Mouse (Mus musculus) cerebellum, adult 8-10 months (tissue): ENCODE results near the gene Cfap157.
A peak's percentile ranks its signal among the peaks of the same experiment; 100 is the strongest.

Source experiments
- DNase-seq: peaks from one replicate; pipeline ENCODE4 v3.0.0; 2022

Cfap157 gene

DNA sequence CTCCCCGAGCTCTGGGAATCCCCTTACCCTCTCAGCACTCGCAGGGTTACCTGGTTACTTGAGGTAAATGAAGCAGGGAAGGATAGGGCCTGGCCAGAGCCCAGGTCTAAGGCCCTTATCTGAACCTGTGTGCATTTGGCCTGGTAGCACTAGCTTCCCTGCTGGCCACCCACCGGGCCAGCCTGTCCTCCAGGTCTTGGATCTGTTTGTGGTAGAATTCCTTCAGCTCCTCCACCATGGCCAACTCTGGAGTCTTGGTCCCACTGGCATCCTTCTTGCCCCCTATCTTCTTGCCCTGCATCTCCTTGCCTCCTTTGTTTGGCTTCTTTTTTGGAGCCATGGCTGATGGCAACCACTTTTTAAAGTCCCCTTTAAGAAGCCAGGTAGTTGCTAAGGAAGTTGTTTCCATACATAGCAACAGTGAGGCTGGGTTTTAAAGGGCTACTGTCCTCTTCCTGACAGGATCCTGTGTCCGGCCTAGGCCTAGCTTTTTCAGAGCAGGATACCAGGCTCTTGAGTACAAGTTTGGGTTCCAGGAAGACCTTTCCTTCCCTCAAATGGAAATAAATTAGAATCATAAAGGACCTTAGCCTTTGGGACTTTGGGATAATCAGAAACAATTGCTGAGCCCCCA, at the start of gene Cfap157:
Cfap157 (minus strand) TSS at position 381 of the 634 bp plus-strand sequence.
- no peak for DNase-seq

DNA sequence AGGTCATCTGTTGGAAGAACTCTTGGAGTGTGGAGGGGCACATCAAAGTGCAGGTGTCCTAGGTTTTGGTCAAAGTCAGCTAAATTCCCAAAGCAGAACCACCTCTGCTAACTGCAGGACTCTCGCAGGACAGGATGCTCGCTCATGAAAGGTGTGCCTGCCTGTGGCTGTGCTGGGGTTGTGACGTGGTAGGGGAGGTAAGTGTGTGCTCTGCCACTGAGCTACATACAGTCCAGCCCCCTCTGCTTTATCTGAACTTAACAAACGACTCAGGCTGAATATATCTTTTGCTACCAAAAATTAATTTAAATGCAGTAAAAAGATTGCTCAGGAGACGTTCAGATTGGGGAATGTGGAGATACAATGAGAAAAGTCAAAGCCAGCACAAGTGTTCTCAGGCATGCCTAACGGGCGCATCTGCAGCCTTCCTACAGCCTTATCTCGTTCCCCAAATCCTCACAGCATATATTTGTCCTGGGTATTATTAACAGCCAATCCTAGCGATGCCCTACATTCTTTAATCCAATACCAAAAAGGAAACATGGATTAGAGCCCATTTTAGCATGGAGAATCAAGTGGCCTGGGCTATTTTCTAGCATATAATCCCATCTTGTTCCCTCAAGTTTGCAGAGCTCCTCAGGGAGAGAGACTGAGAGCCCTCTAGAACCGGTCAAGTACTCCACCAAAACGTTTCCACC, 44.9 kb upstream of the Cfap157 start:
- no peak for DNase-seq

DNA sequence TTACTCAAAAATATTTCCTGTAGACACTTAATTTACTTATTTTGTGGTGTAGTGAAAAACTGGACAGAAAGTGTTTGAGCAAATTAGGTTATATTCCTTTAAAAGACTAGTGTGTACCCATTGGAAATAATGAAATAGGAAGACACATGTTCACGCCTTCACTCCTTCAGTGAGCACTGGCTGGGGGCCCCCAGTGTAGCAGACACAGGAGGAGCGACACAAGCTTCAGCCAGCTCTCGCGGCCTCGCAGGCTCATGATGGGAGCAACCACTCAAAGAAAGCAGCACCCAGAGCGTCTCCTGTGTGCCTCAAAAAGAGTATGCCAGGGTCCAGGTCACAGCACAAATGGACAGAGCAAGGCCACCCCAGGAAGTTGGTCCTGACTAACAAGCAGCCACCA, 41.6 kb upstream of the Cfap157 start:
- no peak for DNase-seq

DNA sequence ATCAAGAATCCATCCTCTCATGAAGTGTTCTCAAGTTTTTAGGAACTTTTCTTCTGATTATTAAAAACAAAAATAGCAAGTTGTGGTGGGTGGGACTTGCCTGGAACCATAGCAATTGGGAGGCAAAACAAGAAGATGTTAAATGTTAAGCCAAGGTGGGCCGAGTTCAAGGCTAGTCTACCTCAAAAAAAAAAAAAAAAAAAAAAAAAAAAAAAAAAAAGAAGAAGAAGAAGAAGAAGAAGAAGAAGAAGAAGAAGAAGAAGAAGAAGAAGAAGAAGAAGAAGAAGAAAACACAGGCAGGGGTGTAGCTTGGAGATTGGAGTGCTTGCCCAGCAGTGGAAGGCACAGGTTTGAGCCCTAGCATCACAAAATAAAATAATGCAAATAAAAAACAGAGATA, 40.5 kb upstream of the Cfap157 start:
- no peak for DNase-seq

DNA sequence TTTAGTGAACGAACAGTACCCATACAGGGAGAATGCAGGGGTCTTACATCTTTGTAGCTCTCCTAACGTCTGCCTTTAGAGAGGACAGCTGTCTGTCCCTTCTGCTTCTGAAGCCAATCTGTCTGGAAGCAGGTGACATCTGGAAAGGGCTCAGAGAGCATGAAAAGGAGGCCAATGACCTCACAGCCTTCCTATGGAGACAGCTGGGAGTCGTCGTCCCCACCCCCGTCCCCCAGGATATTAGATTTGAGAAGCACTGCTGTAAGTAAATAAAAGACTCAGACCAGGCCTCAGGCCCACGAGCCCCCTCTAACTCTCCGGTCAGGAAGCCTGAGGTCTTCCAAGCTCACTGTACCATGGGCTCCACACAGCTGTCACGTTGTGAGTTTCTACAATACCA, 40.0 kb upstream of the Cfap157 start:
- no peak for DNase-seq

DNA sequence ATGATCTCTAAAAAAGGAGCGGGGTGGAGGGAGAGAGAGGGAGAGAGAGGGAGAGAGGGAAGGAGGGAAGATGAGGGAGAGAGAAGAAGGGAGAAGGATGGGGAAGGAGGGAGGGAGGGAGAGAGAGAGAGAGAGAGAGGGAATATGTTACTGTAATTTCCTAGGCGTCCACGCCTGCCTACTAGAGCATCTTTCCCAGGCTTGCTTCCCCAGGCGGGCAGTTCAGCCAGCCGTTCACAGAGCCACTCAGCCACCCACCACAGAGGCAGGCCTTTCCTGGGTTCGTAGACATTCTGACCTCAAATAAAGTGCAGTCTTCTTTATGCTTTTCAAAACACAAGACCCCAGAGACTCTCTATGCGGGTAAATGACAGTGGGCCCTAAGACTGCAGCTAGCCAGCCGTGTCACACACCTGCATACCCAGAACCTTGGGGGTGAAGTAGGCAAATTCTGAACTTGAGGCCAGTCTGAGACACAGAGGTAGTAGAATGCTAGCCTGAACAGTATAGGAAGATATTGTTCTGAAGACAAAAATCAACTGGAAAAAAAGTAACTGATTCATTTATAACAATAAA, 39.4 kb upstream of the Cfap157 start:
- DNase-seq, result no peak

DNA sequence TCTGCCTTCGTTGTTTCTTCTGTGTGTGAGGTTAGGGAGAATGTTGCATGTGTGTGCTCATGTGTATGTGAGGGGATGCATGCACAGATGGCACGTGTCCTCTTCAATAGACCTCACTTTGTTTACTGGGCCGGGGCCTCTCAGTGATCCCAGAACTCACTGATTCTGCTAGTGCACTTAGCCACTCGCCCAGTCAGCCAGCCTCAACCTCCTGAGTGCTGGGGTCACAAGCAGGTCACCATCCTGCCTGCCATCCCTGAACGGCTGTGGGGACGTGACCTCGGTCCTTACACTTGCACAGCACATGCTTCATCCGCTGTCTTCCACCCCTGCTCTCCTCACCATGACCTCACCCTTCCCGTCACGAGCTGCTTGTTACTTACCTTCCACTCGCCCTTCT, 38.9 kb upstream of the Cfap157 start:
- no peak for DNase-seq

DNA sequence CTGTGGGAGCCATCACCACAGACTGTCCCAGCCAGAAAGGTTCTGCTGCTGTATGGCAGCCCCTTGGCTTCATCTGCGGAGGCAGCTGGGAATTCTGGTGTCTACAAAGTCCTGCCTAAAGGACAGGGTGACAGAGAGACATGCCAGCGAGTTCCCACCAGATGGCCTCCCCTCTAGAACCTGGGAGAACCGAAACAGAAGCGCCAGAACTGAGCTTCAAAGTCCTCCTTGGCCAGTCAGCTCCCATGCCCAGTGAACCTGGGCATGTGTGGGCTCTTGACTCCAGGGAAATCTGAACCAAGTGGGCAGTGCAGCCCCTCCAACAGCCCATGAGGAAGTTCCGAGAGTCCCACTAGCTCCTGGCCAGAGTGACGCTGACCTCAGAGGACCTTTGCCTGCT, 38.4 kb upstream of the Cfap157 start:
- no peak for DNase-seq

DNA sequence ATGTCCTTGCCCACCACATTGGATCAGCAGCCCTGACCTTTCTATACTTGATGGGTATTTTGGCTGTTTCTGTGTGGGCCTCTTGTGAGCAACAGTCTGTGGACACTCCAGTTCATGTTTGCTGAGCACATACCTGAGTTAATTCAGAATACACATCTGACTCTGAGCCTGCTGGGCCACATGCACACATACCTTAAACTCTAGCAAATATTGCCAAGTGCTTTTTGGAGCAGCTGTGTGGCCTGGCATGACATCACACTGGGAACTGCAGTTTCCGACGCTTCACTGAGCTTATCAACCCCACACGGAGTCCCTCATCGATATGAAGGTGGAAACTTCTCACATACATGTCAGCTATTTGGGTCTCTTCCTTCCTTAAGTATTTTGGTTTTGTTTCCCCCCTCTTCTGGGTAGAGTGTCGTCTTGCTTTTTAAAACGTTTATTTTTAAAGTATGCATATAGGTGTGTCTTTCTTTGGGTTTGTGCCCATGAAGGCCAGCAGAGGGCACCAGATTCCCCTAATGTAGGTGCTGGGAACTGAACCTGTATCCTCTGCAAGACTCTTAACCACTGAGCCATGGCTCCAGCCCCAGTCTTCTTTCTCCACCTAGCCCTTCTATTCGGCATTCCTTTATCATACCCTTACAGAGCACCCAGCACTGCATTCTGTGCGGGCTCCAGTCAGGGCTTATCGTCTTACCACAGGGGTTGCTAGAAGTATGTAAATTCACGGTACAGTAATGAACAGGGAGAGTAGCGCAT, 37.0 kb upstream of the Cfap157 start:
- no peak for DNase-seq

DNA sequence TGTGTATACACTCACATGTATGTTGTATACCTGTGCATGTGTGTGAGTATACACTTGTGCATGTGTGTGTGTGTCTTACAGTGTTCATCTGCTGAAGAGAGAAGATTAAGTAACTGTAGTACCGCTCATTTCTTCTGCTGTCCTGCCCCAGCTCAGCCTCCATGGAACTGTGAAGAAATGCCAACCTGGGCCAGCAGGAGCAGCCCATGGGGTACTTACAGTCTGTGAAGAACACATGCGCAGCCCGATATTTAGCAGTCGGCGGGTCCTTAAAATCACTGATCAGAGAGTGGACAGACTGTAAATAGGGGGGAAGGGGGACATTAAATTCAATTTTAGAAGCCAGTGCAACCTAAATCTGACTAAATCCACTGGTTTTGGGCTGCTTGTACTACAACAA, 34.0 kb upstream of the Cfap157 start:
- DNase-seq, result no peak

DNA sequence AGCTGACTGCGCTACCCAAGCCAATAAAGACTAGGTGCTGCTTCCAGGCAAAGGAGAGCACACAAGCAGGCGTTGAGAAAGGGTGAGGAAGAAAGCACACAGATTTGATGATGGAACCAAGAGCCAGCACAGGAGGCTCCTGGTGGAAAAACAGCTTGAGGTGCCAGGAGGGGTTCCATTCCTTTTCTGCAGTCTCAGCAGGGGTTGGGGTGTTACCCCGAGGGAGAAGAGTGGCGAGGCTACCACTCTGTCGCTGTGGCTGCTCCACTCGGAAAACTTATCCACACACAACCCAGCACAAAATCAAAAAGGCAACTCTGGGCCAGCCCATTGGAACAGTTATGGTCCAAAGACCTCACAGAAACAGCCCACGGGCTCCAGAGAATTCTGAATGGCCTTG, 33.4 kb upstream of the Cfap157 start:
- DNase-seq, result no peak

DNA sequence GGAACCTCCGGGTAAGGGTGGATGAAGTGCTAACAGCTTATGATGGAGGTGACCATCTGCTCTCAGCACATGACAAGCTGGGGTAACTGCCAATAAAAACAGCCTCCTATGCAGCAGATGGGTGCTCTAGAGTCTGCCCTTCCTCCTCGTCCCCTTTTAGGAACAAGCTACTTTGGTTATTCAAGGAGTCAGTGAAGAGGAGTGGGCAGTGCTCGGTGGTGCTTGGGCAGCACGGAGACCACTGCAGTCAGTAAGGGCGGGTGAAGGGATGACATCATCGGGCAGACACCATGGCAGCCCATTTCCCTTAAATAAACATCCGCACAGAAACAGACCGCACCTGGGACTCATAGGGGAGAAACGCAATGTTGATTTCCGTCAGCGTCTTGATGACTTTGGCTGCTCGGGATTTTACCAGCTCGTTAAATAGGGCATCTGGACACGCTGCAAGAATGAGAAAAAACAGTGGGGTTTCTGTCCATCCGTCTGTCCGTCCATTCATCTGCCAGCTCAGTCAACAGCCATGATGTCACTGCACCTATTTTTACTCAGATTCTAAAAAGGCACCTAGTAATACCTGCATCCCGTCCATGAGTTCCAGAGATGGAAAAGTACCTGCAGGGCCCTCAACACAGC, 32.8 kb upstream of the Cfap157 start:
- DNase-seq, result peak; percentile 85

DNA sequence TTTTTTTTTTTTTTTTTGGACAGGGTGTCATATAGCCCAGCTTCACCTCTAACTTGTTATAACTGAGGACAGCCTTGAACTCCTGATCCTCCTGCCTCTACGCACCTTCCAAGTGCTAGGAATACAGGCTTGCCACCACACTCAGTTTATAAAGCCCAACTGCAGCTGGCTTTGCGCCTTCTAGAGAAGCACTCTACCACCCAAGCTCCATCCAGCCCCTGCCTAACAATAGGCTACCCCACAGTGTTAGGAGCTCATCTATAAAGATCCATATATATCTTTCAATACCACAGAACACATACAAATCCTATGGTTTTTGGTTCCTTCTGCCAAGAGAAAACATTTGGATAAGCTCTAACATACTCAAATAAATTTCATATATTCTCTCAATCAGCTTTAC, 32.3 kb upstream of the Cfap157 start:
- DNase-seq, result no peak

DNA sequence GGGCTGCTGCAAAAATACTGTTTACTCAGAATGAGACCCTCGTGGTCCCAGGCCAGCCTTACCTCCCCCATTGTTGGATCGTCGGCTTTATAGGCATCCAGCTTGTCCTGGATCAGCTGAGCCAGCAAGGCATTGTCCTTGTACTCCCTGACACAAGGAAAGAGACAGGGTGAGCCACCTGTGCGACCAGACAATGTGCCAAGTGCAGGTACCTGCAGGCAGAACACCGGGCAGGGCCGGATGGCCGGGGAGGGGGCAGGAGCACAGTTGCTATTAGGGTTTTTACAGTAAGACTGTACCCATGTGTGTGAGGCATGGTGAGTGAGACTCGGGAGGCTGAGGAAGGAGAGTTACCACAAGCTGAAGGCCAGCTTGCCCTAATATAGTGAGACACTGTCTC, 27.7 kb upstream of the Cfap157 start:
- DNase-seq, result peak; percentile 61

DNA sequence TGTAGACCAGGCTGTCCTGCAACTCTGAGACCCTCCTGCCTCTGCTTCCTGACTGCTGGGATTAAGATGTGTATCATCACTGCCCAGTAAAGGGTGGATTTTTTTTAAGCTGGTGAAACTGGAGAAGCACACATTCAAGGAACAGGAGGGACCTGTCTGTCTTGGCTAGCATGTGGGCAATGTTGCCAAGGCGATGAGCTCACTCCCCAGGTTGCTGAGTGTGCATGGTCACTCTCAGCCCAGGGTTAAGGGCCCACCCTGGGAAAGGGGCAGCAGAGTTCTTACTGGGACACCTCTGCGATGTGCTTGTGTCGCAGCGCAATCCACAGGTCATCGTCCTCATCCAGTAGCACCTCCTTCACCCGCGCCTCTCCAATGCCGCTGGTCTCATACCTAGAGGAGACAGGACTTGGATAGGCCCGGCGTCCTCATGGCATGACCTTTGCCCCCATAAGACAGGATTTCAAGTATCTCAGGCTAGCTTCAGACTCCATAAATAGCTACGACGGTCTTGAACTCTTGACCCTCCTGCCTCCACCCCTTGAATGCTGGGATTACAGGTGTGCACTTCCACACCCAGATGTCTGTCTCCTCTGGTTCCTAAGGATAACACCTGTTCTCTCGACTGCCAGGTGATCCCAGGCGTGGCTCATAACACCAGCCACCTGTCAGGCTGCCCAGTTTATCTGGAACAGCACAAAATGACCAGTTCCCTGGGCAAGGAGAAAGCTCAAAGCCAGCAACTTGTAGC, 24.8 kb upstream of the Cfap157 start:
- DNase-seq, result no peak

DNA sequence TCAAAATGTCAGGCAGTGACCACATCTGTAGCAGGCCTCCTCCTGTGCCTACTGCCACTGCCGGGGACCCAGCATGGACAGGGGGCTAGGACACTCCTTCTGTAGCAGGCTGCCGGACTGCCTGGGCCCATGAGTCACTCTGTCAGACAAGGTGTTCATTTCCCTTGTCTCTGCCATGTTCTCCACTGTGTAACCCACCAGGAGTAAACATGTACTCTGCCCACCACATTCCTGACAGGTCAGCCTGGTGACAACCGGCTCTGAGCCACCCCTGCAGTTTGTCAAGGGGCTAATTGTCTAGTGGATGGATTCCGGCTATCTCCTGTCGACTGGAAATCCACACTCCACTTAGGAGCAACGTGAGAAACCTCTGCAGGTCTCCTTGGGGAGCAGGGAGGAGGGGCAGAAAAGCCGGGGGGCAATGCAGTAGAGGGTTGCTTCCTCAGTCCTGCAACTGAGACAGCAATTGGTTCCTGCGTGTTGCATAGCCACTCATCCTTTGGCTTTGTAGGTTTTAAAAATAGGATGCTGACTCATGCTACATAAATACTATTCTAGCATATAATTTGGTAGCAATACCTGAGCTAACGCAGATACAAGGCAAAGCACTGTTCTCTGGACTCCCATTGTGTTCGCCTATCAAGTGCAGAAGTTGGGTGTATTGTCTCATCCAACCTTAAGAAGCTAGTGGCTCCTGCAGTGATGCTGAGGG, 14.2 kb upstream of the Cfap157 start:
- no peak for DNase-seq

DNA sequence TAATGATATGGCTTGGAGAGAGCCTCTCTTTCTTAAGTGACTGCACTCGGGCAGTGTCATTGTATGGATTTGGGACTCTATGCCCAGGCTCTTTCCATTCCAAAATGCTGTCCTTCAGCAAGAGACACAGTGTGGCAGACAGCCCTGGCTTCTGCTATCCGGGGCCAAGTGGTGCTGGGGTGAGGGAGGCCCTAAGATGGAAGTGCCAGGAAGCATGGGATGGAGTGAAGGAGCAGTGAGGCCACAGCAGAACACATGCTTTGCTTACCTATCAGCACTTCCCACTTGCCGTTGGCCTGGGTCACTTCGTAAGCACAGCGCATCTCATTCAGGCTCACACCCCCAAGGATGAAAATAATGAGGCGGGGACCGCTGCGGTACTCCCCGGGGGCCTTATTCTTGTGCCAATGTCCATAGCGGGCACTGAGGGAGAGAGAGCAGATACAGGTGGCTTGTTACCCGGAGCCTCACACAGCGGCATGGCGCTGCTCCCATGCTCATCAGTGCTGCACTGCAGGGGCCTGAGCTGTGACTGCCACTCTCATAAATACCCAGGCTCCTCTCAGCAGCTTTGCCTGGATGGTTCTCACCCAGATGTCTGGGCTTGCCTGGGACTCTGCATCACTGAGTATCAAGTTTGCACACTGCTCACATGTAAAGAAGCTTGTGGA, 11.7 kb upstream of the Cfap157 start:
- DNase-seq, result no peak

DNA sequence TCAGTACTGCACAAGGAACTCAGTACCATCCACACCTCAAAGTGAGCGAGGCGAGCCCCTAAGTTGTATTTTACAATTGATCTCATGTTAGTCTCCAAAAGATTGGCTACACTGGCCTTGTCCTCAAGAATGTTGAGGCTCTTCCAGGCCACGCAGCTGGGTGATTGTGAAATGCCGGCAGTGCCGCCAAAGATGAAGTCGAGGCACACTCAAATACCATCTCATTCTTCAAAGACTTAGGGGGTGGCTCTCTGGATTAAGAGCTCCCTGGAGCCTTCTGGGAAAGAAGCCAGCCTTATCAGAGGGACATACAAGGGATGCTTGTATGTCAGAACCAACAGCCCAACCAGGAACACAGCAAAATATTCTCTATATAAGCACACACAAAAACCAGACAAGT, 7.1 kb upstream of the Cfap157 start:
- DNase-seq, result no peak

DNA sequence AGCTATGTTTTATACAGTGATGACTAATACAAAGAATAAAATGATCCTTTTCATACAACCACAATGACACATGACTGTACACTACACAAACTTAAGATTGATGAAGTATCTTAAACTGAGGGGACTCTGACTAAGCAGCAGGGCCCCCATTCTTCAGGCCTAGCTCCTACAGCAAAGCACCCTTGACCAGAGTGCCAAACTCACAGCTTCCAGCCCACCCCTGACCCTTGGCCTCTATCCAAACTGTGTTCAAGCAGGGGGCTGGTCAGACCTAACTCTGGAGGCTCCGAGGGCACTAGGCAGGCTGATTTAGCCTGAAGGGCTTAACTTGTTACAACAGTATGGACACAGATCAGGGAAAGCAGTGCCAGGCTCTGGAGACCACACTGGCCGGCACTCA, 4.4 kb upstream of the Cfap157 start:
- DNase-seq, result no peak

DNA sequence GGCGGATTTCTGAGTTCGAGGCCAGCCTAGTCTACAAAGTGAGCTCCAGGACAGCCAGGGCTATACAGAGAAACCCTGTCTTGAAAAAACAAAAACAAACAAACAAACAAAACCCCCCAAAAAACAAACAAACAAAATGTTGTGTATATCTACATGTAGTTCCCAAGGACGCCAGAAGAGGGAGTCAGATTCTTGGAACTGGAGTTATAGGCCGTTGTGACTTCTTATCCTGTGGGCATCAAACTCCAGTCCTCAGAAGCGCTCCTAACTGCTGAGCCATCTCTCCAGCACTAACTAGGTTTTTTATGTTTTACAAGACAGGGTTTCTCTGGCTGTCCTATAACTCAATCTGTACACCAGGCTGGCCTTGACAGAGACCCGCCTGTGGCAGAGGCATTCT, 2.9 kb upstream of the Cfap157 start:
- DNase-seq, result peak; percentile 62

DNA sequence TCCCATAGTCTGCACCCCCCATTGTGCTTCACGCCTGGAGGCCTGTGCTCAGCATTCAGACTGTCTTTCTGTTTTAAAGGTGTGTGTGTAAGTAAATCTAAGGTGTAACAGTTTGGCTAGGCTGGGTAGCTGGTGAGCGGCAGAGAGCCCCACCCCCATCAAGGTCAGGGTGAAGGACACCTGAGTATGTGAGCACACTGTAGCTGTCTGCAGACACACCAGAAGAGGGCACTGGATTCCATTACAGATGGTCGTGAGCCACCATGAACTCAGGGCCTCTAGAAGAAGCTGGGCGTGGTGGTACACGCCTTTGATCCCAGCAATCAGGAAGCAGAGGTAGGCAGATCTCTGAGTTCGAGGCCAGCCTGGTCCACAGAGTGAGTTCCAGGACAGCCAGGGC, 2.5 kb downstream of the Cfap157 start:
- no peak for DNase-seq
